Mouse (Mus musculus) kidney, postnatal 14 days (tissue): Measurements from ENCODE around the gene Gzmc.
"Not testable (repeated sequence)": the region's sequence is repeated elsewhere in the genome, so short reads cannot be mapped to it uniquely, and the experiment has no call there.

ENCODE experiments used
- DNase-seq: peaks from one replicate; pipeline ENCODE4 v3.0.0; 2022; ENCODE audit warnings: mixed read lengths

The Gzmc gene

GRCm38 (mm10) chr14:56234556-56234955 lies at the start of gene Gzmc:
TSS of gene Gzmc (minus strand) at chr14:56234656.
- no peak for DNase-seq

GRCm38 (mm10) chr14:56283816-56284215 lies 49.4 kb upstream of the Gzmc start:
- no peak for DNase-seq

GRCm38 (mm10) chr14:56281090-56281489 lies 46.6 kb upstream of the Gzmc start:
- no peak for DNase-seq

- not testable (repeated sequence) for DNase-seq
Observed at GRCm38 (mm10) chr14:56278691-56279090, 44.2 kb upstream of the Gzmc start.

GRCm38 (mm10) chr14:56276096-56276495 lies 41.6 kb upstream of the Gzmc start:
- not testable (repeated sequence) for DNase-seq

- no peak for DNase-seq
Observed at GRCm38 (mm10) chr14:56266109-56266508, 31.7 kb upstream of the Gzmc start.

GRCm38 (mm10) chr14:56262153-56262552 lies 27.7 kb upstream of the Gzmc start, which contains the start of gene Gzmb:
TSS of gene Gzmb (minus strand) at chr14:56262260.
- no peak for DNase-seq

- no peak for DNase-seq
Observed at GRCm38 (mm10) chr14:56240409-56240808, 6.0 kb upstream of the Gzmc start.

GRCm38 (mm10) chr14:56211317-56211716 lies 23.1 kb downstream of the Gzmc start, which contains the start of gene Gzmf:
TSS of gene Gzmf (minus strand) at chr14:56211417.
- no peak for DNase-seq

GRCm38 (mm10) chr14:56205613-56206012 lies 28.8 kb downstream of the Gzmc start:
- no peak for DNase-seq

- peak; percentile 30 for DNase-seq
Observed at GRCm38 (mm10) chr14:56205021-56205420, 29.4 kb downstream of the Gzmc start.

GRCm38 (mm10) chr14:56203975-56204374 lies 30.5 kb downstream of the Gzmc start:
- DNase-seq, result peak; percentile 64

- no peak for DNase-seq
Observed at GRCm38 (mm10) chr14:56186946-56187345, 47.5 kb downstream of the Gzmc start.

GRCm38 (mm10) chr14:56186521-56186920 lies 47.9 kb downstream of the Gzmc start:
- DNase-seq, result no peak
